Mouse (Mus musculus): ENCODE data around the gene Rpl4.

- TF ChIP-seq CTCF (IDR thresholded peaks at IDR 0.05; ENCODE audit: insufficient read depth, low read depth, low read length) = no peak
- TF ChIP-seq POLR2A (IDR thresholded peaks at IDR 0.05; ENCODE audit: insufficient read depth, low read depth, low read length) = no peak
These were observed 41.3 kb downstream of the Rpl4 start for GRCm38 (mm10) chr9:64214452-64214851.
